Mouse (Mus musculus) heart, embryonic 16.5 days (tissue): ENCODE data around the gene Abhd17b. TPM values are rescaled to one million over a fixed set of nuclear protein-coding genes. Genes with fewer than 3 reads are reported as not detected.
A peak's percentile ranks its signal among the peaks of the same experiment; 100 is the strongest.

Experiments
- ATAC-seq: fragments of 200-750 bp; cut with Nextera tagmentation; replicated peaks from 2 replicates; pipeline ENCODE4 v1.8.0; 2017; ENCODE audit warnings: moderate number of reproducible peaks; ENCODE audit not compliant: insufficient read depth, low FRiP score; ENCODE audit errors: extremely low read depth
- H3K27ac ChIP-seq: fragments of 300-500 bp; sonication (generic); 2 replicates; pipeline ENCODE4 v1.5.1; 2014; ENCODE audit warnings: mild to moderate bottlenecking, low read length, control low read depth, moderate library complexity
- H3K27me3 ChIP-seq: fragments of 300-500 bp; sonication (generic); 2 replicates; pipeline ENCODE4 v1.6.1; 2014; ENCODE audit warnings: low read length, mixed read lengths; ENCODE audit not compliant: control insufficient read depth, insufficient read depth
- H3K36me3 ChIP-seq: fragments of 300-500 bp; sonication (generic); 2 replicates; pipeline ENCODE4 v1.6.1; 2014; ENCODE audit not compliant: control insufficient read depth, insufficient read depth
- H3K4me1 ChIP-seq: fragments of 300-500 bp; sonication (generic); 2 replicates; pipeline ENCODE4 v1.6.1; 2014; ENCODE audit warnings: low read length, mixed read lengths; ENCODE audit not compliant: control insufficient read depth, insufficient read depth
- H3K4me2 ChIP-seq: fragments of 300-500 bp; sonication (generic); 2 replicates; pipeline ENCODE4 v1.6.1; 2014; ENCODE audit warnings: low read depth, mild to moderate bottlenecking, control low read depth, low read length
- H3K4me3 ChIP-seq: fragments of 300-500 bp; sonication (generic); 2 replicates; pipeline ENCODE4 v1.5.1; 2014; ENCODE audit warnings: mild to moderate bottlenecking, control low read depth, low read length
- H3K9ac ChIP-seq: fragments of 300-500 bp; sonication (generic); 2 replicates; pipeline ENCODE4 v1.6.1; 2014; ENCODE audit warnings: low read length, control low read depth
- H3K9me3 ChIP-seq: fragments of 300-500 bp; sonication (generic); replicated peaks from 2 replicates; pipeline ENCODE4 v1.6.1; 2016; ENCODE audit warnings: low read length; ENCODE audit not compliant: control insufficient read depth
- WGBS: fragments of 180-500 bp; shearing (Covaris S2); extraction: QIAGEN DNeasy Blood & Tissue Kit; methylation state at CpG from one replicate; pipeline ENCODE4 v1.1.7; 2014; 5-methylcytosine and 5-hydroxymethylcytosine counted together
- polyA plus RNA-seq: library from polyadenylated mRNA; unstranded; fragments of >200 nt; fragmentation: Nextera tagmentation; extraction: Ambion mirVana; gene quantifications from 2 replicates; pipeline ENCODE4 v1.2.1, GENCODE M21; 2015

The Abhd17b gene
- polyA plus RNA-seq, 1 experiment from 2014 or later = 19.7 TPM

DNA sequence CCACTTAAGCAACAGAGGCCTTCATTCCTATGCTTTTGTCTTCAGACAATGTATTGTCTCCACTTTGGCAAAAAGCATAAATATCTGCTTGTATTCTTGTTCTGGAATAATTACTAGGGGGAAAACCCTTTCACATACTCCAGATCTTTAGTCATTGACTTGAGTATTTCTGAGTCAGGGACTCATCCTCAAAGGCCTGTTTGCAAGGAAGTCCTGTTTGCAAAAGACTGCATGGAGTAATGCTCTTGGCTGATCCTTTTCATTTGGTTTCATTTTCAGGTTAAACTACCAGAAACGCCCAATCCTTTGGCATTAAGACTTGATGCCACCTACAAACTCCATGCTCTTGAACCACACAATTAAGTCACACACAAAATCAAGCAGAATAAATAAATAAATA is 9.1 kb upstream of the Abhd17b start:
- H3K4me3 ChIP-seq = no peak overlapping the region
- H3K4me1 ChIP-seq = 0 out of 2 replicates have a peak, but pooled peaks cover 5% of the 10 kb centered on the region
- no peaks in the 10 kb centered on the region for H3K27me3 ChIP-seq
- ATAC-seq = no peak
- H3K27ac ChIP-seq = no peak overlapping the region
- no peak overlapping the region for H3K4me2 ChIP-seq
- no peak overlapping the region for H3K9ac ChIP-seq
- no peaks in the 10 kb centered on the region for H3K9me3 ChIP-seq
- WGBS = 79% methylated on average over 1 of the region's 1 CpGs
- H3K36me3 ChIP-seq = no peaks in the 10 kb centered on the region

DNA sequence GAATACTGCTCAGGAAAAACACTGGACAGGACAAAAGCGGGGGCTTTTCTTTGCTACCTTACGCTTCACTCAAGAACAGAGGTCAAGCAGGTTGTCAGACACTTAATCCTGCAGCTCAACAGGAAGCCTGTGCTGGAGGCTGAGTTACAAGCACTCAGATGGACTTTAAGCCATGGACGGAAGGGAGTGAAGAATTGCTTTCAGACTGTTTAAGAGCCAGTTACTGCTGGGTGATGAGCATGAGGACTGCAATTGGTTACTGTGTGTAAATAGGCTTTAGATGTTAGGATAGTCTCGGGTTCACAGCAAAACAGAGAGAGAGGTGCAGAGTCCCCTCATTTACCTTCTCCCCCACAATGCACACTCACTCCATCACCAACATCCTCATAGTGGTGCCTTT is 7.7 kb upstream of the Abhd17b start:
- Histone ChIP-seq H3K4me2 (no peak overlapping the region), H3K36me3 (no peaks in the 10 kb centered on the region), H3K27ac (no peak overlapping the region), H3K9me3 (no peaks in the 10 kb centered on the region), H3K27me3 (no peaks in the 10 kb centered on the region), H3K9ac (no peak overlapping the region), H3K4me1 (0 out of 2 replicates have a peak, but pooled peaks cover 5% of the 10 kb centered on the region), H3K4me3 (no peak overlapping the region)
- 71% methylated on average over 4 of the region's 4 CpGs for WGBS
- no peak for ATAC-seq

DNA sequence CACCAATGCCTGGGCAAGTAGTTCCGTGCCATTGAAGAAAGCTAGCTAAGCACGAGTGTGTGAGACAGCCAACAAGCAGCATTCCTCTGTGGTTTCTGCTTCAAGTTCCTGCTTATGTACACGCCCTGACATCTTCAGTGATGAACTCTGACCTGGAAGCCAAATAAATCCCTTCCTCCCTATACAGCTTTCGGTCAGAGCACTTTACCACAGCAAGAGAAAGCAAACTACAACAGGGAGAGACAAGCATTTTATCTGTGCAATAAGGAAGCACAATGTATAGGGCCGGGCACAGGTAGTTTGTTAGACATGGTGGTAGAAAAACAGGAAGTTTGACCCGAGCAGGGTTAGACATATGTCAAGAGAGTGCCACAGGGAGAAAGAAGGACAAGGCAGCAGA is 6.8 kb upstream of the Abhd17b start:
- ATAC-seq = no peak
- Histone ChIP-seq H3K27me3 (no peaks in the 10 kb centered on the region), H3K4me1 (peaks cover 6% of the 10 kb centered on the region), H3K4me2 (no peak overlapping the region), H3K4me3 (no peak overlapping the region), H3K9me3 (no peaks in the 10 kb centered on the region), H3K9ac (no peak overlapping the region), H3K27ac (no peak overlapping the region), H3K36me3 (no peaks in the 10 kb centered on the region)
- WGBS = 67% methylated on average over 6 of the region's 6 CpGs

DNA sequence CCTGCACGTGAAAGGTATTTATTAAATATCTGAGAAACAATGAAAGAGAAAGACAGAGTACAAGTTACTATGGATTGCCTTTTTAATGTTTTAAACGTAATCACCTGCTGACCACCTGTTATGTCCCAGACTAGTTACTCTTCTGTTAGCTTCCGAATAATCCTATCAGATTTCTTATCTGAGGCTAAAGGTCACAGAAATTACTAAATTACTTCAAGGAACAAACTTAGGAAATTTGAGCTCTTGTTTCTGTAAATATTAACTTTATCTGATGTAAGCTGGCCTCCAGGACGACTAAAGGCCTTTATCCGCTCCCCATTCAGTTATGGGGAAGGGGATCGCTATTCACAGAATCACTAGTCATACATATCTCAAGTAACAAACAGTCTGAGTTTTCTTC is 1.3 kb upstream of the Abhd17b start:
- no peak overlapping the region for H3K27ac ChIP-seq
- H3K27me3 ChIP-seq = no peaks in the 10 kb centered on the region
- no peaks in the 10 kb centered on the region for H3K9me3 ChIP-seq
- H3K9ac ChIP-seq = peak overlapping the region; percentile 85
- no peak for ATAC-seq
- 38% methylated on average over 6 of the region's 6 CpGs for whole genome bisulfite sequencing
- H3K36me3 ChIP-seq = no peaks in the 10 kb centered on the region
- H3K4me3 ChIP-seq = peak overlapping the region; percentile 72
- H3K4me1 ChIP-seq = peaks cover 28% of the 10 kb centered on the region
- peak overlapping the region; percentile 83 for H3K4me2 ChIP-seq

DNA sequence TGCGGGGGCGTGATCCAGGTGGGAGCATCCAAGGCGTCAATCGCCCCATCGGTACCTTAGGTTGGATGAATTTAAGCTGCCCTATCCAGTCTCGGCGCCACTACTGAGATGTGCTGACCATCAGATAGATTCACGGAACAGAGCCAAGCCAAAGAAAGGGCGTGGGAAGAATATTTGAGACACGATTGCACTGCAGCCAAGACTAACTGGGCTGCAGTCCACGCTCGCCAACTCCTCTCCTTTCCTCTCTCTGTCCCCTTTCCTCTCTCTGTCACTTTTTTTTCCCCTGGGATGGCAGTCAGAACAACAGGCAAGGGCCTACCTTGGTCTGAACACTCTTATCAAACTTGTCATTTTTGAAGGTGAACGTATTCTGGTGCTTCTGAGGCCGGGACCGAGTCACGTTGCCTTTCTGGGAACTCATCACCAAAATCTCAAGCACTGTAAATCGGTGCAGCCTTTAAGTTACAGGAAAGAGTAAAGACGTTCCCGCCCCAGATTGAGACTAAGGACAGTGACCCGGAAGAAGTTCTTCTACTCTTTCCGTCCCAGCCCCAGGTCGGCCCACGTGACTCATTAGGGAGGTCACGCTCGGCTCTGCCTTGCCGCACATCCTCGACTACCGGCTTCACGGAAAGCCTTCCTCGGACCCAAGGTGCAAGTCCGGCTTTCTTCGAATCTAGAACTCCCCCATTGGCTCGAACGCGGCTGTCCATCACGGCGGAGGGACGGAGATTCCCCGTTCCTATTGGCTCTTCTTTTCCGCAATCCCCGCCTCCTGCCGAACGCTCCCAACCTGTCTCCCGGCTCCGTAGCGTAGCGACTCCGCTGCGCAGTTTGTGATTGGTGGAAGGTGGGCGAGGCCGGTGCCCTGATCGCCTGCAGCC is 457 bp upstream of the Abhd17b start, which contains the start of gene 1110059E24Rik:
1110059E24Rik (minus strand) TSS at position 692 of the 887 bp plus-strand sequence.
- Histone ChIP-seq H3K9ac (peak within 1 kb of the TSS; percentile 85), H3K36me3 (no peaks in the 10 kb centered on the region), H3K27me3 (no peaks in the 10 kb centered on the region), H3K9me3 (no peaks in the 10 kb centered on the region), H3K4me3 (peak within 1 kb of the TSS; percentile 72), H3K4me1 (peaks cover 26% of the 10 kb centered on the region), H3K27ac (peak within 1 kb of the TSS; percentile 99), H3K4me2 (peak within 1 kb of the TSS; percentile 83)
- WGBS = 6% methylated on average over 52 of the region's 52 CpGs
- ATAC-seq = peak; percentile 99

DNA sequence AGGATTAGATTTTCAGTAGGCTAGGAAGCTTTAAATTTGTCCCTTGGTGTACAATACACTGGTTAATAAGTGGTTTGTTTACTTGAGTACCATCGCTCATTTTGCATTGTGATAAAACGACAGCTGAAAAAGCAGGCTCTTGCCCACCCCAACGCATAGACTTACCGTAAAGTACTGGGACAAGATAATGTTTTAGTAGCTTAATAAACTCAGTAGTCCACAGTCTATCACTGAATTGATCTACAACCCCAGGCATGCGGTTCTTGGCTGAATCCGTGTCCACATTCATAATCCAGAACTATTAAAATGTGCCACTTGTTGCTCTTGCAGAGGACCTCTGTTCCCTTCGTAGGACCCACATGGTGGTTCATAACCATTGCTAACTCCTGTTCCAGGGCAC is 1.8 kb downstream of the Abhd17b start:
- Histone ChIP-seq H3K9me3 (no peaks in the 10 kb centered on the region), H3K9ac (peak overlapping the region; percentile 85), H3K4me1 (peaks cover 23% of the 10 kb centered on the region), H3K27me3 (no peaks in the 10 kb centered on the region), H3K4me3 (peak overlapping the region; percentile 72), H3K36me3 (no peaks in the 10 kb centered on the region), H3K27ac (no peak overlapping the region), H3K4me2 (peak overlapping the region; percentile 74)
- WGBS = 59% methylated on average over 7 of the region's 7 CpGs
- no peak for ATAC-seq

DNA sequence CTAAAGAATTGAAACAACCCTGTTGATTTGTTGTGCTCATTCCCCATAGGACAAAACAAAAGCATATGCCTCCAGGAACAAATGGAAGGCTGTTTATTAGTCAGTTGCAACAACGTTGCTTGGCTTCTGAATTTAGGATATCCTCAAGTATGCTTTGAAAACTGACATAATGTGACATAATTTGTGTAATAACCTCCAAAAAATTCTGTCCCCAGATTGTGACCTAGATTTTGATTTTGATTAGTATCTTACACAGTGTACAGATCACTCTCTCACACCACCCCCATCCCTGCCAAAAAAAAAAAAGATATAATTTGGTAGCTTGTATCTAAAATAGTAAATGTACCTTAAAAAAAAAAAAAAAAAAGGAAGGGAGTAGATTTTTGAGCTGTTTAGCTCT is 7.7 kb downstream of the Abhd17b start:
- H3K9me3 ChIP-seq = no peaks in the 10 kb centered on the region
- H3K36me3 ChIP-seq = no peaks in the 10 kb centered on the region
- H3K27me3 ChIP-seq = no peaks in the 10 kb centered on the region
- H3K9ac ChIP-seq = no peak overlapping the region
- no peak overlapping the region for H3K27ac ChIP-seq
- 84% methylated on average over 1 of the region's 1 CpGs for WGBS
- H3K4me1 ChIP-seq = peaks cover 3% of the 10 kb centered on the region; the same call in 1 of the 2 replicates
- H3K4me2 ChIP-seq = no peak overlapping the region
- ATAC-seq = no peak
- no peak overlapping the region for H3K4me3 ChIP-seq

DNA sequence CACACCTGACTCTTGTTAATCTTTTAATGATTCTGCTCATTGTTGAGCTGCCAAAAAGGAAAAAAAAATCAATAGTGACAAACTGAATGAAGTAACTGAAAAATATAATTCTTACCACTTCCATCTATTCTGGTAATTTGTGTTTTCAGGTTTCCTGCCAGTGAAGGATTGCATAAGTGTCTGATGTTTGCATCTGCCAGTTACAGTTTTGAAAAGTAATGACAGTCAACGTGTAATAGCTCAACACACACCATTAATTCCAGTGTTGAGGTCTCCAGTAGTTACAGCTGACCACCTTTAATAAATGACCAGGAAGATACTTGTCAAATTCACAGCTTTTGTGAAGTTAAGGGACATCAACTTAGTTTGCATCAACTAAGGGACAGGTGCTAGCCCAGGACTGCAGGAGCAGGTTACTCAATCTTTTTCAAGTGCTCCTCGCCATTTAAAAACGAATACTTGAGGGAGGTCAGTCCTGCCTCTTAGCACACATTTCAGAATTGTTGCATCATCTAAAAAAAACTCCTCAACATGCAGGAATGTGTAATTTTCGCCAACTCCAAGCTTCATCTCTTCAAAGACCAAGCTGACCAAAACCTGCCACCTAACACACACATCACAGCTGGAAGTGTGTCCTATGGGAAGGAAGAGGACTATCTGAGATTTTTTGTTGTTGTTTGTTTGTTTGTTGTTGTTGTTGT is 10.9 kb downstream of the Abhd17b start:
- Histone ChIP-seq H3K4me2 (no peak overlapping the region), H3K27me3 (no peaks in the 10 kb centered on the region), H3K9ac (no peak overlapping the region), H3K36me3 (no peaks in the 10 kb centered on the region), H3K27ac (no peak overlapping the region), H3K4me3 (no peak overlapping the region), H3K9me3 (no peaks in the 10 kb centered on the region), H3K4me1 (no peaks in the 10 kb centered on the region)
- WGBS = 71% methylated on average over 4 of the region's 4 CpGs
- no peak for ATAC-seq

DNA sequence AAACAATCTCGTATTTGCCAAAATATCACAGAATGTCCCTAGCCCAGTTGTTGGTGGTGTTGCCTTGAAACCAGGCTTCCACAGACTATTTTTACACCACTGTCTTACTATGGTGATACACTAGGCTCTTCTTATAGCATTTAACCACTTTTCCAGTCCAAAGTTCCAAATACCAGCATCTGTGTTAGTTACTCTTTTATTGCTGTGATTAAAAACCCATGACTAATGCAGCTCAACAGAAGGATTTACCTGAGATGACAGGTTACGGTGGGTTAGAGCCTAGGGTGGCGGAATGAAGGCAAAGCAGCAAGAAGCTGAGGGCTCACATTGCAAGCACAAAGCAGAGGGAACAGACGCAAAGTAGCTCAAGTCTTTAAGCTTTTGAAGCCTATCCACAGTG is 16.7 kb downstream of the Abhd17b start:
- no peak overlapping the region for H3K27ac ChIP-seq
- 96% methylated on average over 4 of the region's 4 CpGs for WGBS
- no peaks in the 10 kb centered on the region for H3K4me1 ChIP-seq

More for the DNA sequence above, 16.7 kb downstream of the Abhd17b start:
- no peak for ATAC-seq
- Histone ChIP-seq H3K4me3 (no peak overlapping the region), H3K9ac (no peak overlapping the region), H3K9me3 (no peaks in the 10 kb centered on the region), H3K36me3 (no peaks in the 10 kb centered on the region), H3K27me3 (no peaks in the 10 kb centered on the region), H3K4me2 (no peak overlapping the region)
